Mouse (Mus musculus) CH12.LX (cell line): Measurements from ENCODE around the gene Fiz1.

Source experiments
- CTCF ChIP-seq, 2 experiments: IDR thresholded peaks in 1 of 2; conservative IDR thresholded peaks in 1 of 2; 2 replicates each; pipeline ENCODE4 v1.5.1; 2011 to 2012; ENCODE audit warnings: low read depth in 2 of 2, low read length in 2 of 2, improper control_type of control experiment in 1 of 2, inconsistent platforms in 1 of 2, mild to moderate bottlenecking in 1 of 2, moderate library complexity in 1 of 2
- IRF4 ChIP-seq: IDR thresholded peaks from 2 replicates; pipeline ENCODE4 v1.6.1; 2014; ENCODE audit warnings: low read depth, mild to moderate bottlenecking, inconsistent platforms, low read length, improper control_type of control experiment
- JUND ChIP-seq: conservative IDR thresholded peaks from 2 replicates; pipeline ENCODE4 v1.6.1; 2011; ENCODE audit warnings: low read depth, low read length, improper control_type of control experiment
- POLR2A ChIP-seq: IDR thresholded peaks from 2 replicates; pipeline ENCODE4 v1.6.1; 2011; ENCODE audit warnings: low read depth, mild to moderate bottlenecking, improper control_type of control experiment, low read length
- RCOR1 ChIP-seq: conservative IDR thresholded peaks from 2 replicates; pipeline ENCODE4 v1.6.1; 2012; ENCODE audit warnings: low read depth, mild to moderate bottlenecking, inconsistent platforms, low read length, improper control_type of control experiment
- TCF12 ChIP-seq: IDR thresholded peaks from 2 replicates; pipeline ENCODE4 v1.6.1; 2014; ENCODE audit warnings: low read depth, mild to moderate bottlenecking, inconsistent platforms, low read length, improper control_type of control experiment
- ZKSCAN1 ChIP-seq: IDR thresholded peaks from 2 replicates; pipeline ENCODE4 v1.6.1; 2012; ENCODE audit warnings: low read depth, inconsistent platforms, low read length, improper control_type of control experiment, borderline replicate concordance
- ZMIZ1 ChIP-seq: IDR thresholded peaks from 2 replicates; pipeline ENCODE4 v1.6.1; 2012; ENCODE audit warnings: low read depth, mild to moderate bottlenecking, inconsistent platforms, low read length, improper control_type of control experiment

DNA sequence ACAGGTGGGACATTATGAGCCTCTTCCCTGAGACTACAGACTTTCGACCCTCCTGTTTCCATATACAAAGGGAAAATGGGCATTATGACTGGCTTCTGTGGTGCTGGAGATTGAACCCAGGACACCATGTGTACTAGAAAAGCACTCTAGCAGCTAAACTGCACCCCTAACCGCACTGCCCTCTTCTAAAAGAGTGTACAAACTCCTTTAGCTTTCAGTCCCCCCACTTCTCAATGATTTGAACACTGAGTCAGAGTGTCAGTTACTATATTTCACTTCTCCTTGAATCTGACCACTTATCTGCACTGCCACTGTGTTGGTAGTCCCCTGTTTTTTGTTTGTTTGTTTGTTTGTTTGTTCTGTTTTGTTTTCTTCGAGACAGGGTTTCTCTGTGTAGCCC, 19.3 kb upstream of the Fiz1 start, which contains the start of gene 4632433K11Rik:
- TF ChIP-seq CTCF (conservative IDR thresholded peaks at IDR 0.05 in 1 of 2, IDR thresholded peaks at IDR 0.05 in 1 of 2; ENCODE audit: low read depth in 2 of 2, low read length in 2 of 2) = no peak
- no peak for TF ChIP-seq TCF12
- TF ChIP-seq JUND = no peak
- no peak for TF ChIP-seq ZMIZ1
- TF ChIP-seq POLR2A = no peak
- TF ChIP-seq IRF4 = no peak
- no peak for TF ChIP-seq RCOR1
- TF ChIP-seq ZKSCAN1 = no peak
